Mouse (Mus musculus) megakaryocyte-erythroid progenitor cell, adult 5-6 weeks (primary cell): Measurements from ENCODE around the gene Apold1. TPM values are rescaled to one million over a fixed set of nuclear protein-coding genes. Genes with fewer than 3 reads are reported as not detected.
A peak's percentile ranks its signal among the peaks of the same experiment; 100 is the strongest.

Source experiments
- ATAC-seq: replicated peaks from 2 replicates; pipeline ENCODE4 v1.8.0; 2016; ENCODE audit warnings: mild to moderate bottlenecking, inconsistent platforms; ENCODE audit not compliant: severe bottlenecking, poor library complexity, low FRiP score, low TSS enrichment
- total RNA-seq, 2 experiments: library from RNA; stranded (forward) in 1 of 2; stranded (reverse) in 1 of 2; fragments of 200-1000, 215-1000 nt in 1 of 2; fragments of >200 nt in 1 of 2; fragmentation: Nextera tagmentation in 1 of 2; gene quantifications; 2 replicates each; pipeline ENCODE4 v1.2.3; 2014 to 2017

The Apold1 gene
- total RNA-seq (2014; fragmentation: Nextera tagmentation) (0.90 and 1.5 TPM in 2 replicates), total RNA-seq (2017) (0.66 and 0.80 TPM in 2 replicates)

- ATAC-seq: 0 out of 2 replicates have a peak, but pooled peaks have one; percentile 24
Measured at GRCm38 (mm10) chr6:134981231-134982062, at the start of gene Apold1. TSS of gene Apold1 (plus strand) at chr6:134981718.

GRCm38 (mm10) chr6:134932486-134933206 lies 48.9 kb upstream of the Apold1 start:
- no peak for ATAC-seq

- ATAC-seq: no peak
Measured at GRCm38 (mm10) chr6:134933207-134933558, 48.3 kb upstream of the Apold1 start.

GRCm38 (mm10) chr6:134934305-134934704 lies 47.2 kb upstream of the Apold1 start:
- ATAC-seq: peak; percentile 31; the same call in 1 of the 2 replicates

GRCm38 (mm10) chr6:134939781-134940180 lies 41.7 kb upstream of the Apold1 start:
- ATAC-seq: no peak

- ATAC-seq: no peak
Measured at GRCm38 (mm10) chr6:134943759-134944407, 37.6 kb upstream of the Apold1 start.

- ATAC-seq: no peak
Measured at GRCm38 (mm10) chr6:134946054-134946453, 35.5 kb upstream of the Apold1 start.

- no peak for ATAC-seq
Measured at GRCm38 (mm10) chr6:134946858-134947257, 34.7 kb upstream of the Apold1 start.

- ATAC-seq: peak; percentile 30; the same call in 1 of the 2 replicates
Measured at GRCm38 (mm10) chr6:134947311-134948087, 34.0 kb upstream of the Apold1 start.

GRCm38 (mm10) chr6:134948522-134949061 lies 32.9 kb upstream of the Apold1 start:
- no peak for ATAC-seq

GRCm38 (mm10) chr6:134949241-134949640 lies 32.3 kb upstream of the Apold1 start:
- ATAC-seq: no peak

- peak; percentile 83 for ATAC-seq
Measured at GRCm38 (mm10) chr6:134951364-134951763, 30.2 kb upstream of the Apold1 start.

- no peak for ATAC-seq
Measured at GRCm38 (mm10) chr6:134953976-134954375, 27.5 kb upstream of the Apold1 start.

GRCm38 (mm10) chr6:134956388-134956787 lies 25.1 kb upstream of the Apold1 start:
- ATAC-seq: 0 out of 2 replicates have a peak, but pooled peaks have one; percentile 38

- ATAC-seq: no peak
Measured at GRCm38 (mm10) chr6:134961286-134961685, 20.2 kb upstream of the Apold1 start.

GRCm38 (mm10) chr6:134961858-134962517 lies 19.5 kb upstream of the Apold1 start:
- ATAC-seq: no peak

- no peak for ATAC-seq
Measured at GRCm38 (mm10) chr6:134962518-134962893, 19.0 kb upstream of the Apold1 start.

- no peak for ATAC-seq
Measured at GRCm38 (mm10) chr6:134963910-134964309, 17.6 kb upstream of the Apold1 start.

GRCm38 (mm10) chr6:134966681-134967080 lies 14.8 kb upstream of the Apold1 start:
- ATAC-seq: no peak
